Mouse (Mus musculus) heart, embryonic 15.5 days (tissue): Measurements from ENCODE around the gene Cnot1. TPM values are rescaled to one million over a fixed set of nuclear protein-coding genes. Genes with fewer than 3 reads are reported as not detected.
"Not testable (repeated sequence)": the region's sequence is repeated elsewhere in the genome, so short reads cannot be mapped to it uniquely, and the experiment has no call there.

Experiments
- ATAC-seq: fragments of 200-750 bp; cut with Nextera tagmentation; replicated peaks from 2 replicates; pipeline ENCODE4 v1.8.0; 2017; ENCODE audit warnings: low read depth, moderate TSS enrichment; ENCODE audit not compliant: insufficient number of reproducible peaks, insufficient read depth, low FRiP score
- H3K27ac ChIP-seq: fragments of 300-500 bp; sonication (generic); 2 replicates; pipeline ENCODE4 v1.5.1; 2015; ENCODE audit warnings: mild to moderate bottlenecking, inconsistent platforms
- H3K27me3 ChIP-seq: fragments of 300-500 bp; sonication (generic); 2 replicates; pipeline ENCODE4 v1.6.1; 2015; ENCODE audit warnings: inconsistent platforms
- H3K36me3 ChIP-seq: fragments of 300-500 bp; sonication (generic); 2 replicates; pipeline ENCODE4 v1.6.1; 2015; ENCODE audit warnings: mild to moderate bottlenecking, inconsistent platforms
- H3K4me1 ChIP-seq: fragments of 300-500 bp; sonication (generic); replicated peaks from 2 replicates; pipeline ENCODE4 v1.6.1; 2015; ENCODE audit warnings: inconsistent platforms
- H3K4me2 ChIP-seq: fragments of 300-500 bp; sonication (generic); 2 replicates; pipeline ENCODE4 v1.6.1; 2015; ENCODE audit warnings: inconsistent platforms, mild to moderate bottlenecking, moderate library complexity
- H3K4me3 ChIP-seq: fragments of 300-500 bp; sonication (generic); 2 replicates; pipeline ENCODE4 v1.5.1; 2015; ENCODE audit warnings: mild to moderate bottlenecking, inconsistent platforms
- H3K9ac ChIP-seq: fragments of 300-500 bp; sonication (generic); 2 replicates; pipeline ENCODE4 v1.6.1; 2015; ENCODE audit warnings: mild to moderate bottlenecking, inconsistent platforms
- H3K9me3 ChIP-seq: fragments of 300-500 bp; sonication (generic); replicated peaks from 2 replicates; pipeline ENCODE4 v1.6.1; 2016; ENCODE audit warnings: inconsistent platforms
- whole genome bisulfite sequencing: fragments of 180-500 bp; shearing (Covaris S2); methylation state at CpG from one replicate; pipeline ENCODE4 v1.1.7; 2015; ENCODE audit warnings: mixed read lengths; 5-methylcytosine and 5-hydroxymethylcytosine counted together
- polyA plus RNA-seq: library from polyadenylated mRNA; unstranded; fragments of >200 nt; fragmentation: Nextera tagmentation; extraction: Ambion mirVana; gene quantifications from 2 replicates; pipeline ENCODE4 v1.2.1, GENCODE M21; 2015

Cnot1 gene
- polyA plus RNA-seq, 1 experiment from 2014 or later, result 37.2 TPM

DNA sequence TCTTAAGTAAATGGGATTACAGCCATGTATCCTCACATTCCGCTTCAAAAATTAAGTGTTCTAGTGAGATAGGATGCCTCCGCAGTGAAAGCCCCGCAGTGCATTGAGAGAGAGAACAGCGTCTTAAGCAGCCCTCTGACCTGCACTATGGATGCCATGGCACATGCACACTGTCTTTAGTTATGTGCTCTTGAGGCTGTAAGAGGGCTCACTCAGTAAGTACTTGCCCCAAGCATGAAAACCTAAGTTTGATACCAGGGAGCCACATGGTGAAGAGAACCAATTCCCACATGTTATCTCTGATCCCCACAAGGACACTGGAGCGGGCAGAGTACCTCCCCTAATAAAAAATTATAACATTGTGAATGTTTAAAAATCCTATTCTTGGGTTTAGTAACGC is 8.1 kb downstream of the Cnot1 start:
- H3K4me2 ChIP-seq, result no peak overlapping the region
- ATAC-seq, result no peak
- peaks cover 5% of the 10 kb centered on the region; the same call in 1 of the 2 replicates for H3K36me3 ChIP-seq
- H3K9me3 ChIP-seq, result no peaks in the 10 kb centered on the region
- H3K4me1 ChIP-seq, result peaks cover 34% of the 10 kb centered on the region
- no peak overlapping the region for H3K9ac ChIP-seq
- no peak overlapping the region for H3K4me3 ChIP-seq
- 77% methylated on average over 6 of the region's 6 CpGs for WGBS
- H3K27ac ChIP-seq, result 0 out of 2 replicates have a peak overlapping the region, but pooled peaks have one; percentile 3
- no peaks in the 10 kb centered on the region for H3K27me3 ChIP-seq

DNA sequence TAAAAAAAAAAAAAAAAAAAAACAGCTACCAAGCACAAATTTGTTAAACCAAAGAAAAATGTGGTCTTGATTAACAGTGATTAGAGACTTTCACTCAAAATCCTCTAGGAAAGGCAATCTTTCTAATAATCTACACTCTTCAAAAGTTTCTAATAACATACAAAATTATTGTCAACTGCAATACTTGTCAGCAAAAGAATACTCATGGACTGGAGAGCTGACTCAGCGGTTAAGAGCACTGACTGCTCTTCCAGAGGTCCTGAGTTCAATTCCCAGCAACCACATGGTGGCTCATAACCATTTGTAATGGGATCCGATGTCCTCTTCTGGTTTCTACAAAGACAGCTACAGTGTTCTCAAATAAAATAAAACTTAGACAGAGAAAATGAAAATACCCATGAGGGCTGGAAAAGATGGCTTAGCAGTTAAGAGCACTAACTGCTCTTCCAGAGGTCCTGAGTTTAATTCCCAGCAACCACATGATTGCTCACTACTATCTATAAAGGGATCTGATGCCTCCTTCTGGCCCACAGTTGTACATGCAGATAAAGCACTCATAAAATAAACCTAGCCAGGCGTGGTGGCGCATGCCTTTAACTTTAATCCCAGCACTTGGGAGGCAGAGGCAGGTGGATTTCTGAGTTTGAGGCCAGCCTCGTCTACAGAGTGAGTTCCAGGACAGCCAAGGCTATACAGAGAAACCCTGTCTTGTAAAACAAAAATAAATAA is 11.8 kb downstream of the Cnot1 start:
- not testable (repeated sequence) for H3K27ac ChIP-seq, H3K9me3 ChIP-seq, H3K27me3 ChIP-seq, H3K4me2 ChIP-seq, ATAC-seq, H3K36me3 ChIP-seq, H3K9ac ChIP-seq, H3K4me3 ChIP-seq
- 94% methylated on average over 5 of the region's 5 CpGs for WGBS
- peaks cover 18% of the 10 kb centered on the region for H3K4me1 ChIP-seq

DNA sequence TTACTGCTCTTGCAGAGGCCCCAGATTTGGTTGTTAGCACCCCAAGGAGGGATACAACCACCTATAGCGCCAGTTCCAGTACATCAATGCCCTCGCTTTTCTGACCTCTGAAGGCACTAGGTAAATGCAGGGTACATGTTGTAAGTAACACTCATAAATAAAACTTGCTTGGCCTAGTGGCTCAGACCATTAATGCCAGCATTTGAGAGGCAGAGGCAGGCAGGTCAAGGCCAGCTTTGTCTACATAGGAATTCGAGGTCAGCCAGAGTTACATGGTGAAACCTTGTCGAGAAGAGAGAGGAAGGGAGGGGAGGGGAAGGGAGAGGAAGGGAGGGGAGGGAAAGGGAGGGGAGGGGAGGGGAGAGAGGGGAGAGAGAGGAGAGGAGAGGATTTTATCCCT is 21.7 kb downstream of the Cnot1 start:
- Histone ChIP-seq H3K27ac (no peak overlapping the region), H3K4me3 (no peak overlapping the region), H3K27me3 (no peaks in the 10 kb centered on the region), H3K4me2 (no peak overlapping the region), H3K9ac (no peak overlapping the region), H3K36me3 (peaks cover 69% of the 10 kb centered on the region), H3K9me3 (no peaks in the 10 kb centered on the region), H3K4me1 (peaks cover 10% of the 10 kb centered on the region)
- WGBS, result 77% methylated on average over 4 of the region's 4 CpGs
- no peak for ATAC-seq

DNA sequence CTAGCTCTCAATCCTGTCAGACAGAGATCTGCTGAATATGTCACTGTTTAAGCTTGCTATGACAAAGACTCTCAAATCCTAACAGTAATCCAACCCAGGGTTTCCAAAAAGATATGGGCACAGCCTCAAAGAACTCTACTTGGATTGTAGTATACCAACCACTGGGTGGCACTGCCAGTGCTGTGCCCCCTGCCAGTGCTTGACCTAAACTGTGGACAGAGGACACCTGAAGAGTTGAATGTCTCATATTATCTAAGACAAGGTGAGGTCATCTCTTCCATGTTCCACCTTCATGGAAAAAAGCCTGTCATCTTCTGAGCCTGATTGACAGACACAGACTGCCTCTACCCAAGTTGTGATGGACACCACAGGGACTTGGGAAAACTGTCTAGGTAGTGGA is 24.6 kb downstream of the Cnot1 start:
- Histone ChIP-seq H3K4me1 (peaks cover 10% of the 10 kb centered on the region), H3K27ac (no peak overlapping the region), H3K27me3 (no peaks in the 10 kb centered on the region), H3K9me3 (no peaks in the 10 kb centered on the region), H3K9ac (no peak overlapping the region), H3K36me3 (peaks cover 61% of the 10 kb centered on the region), H3K4me3 (no peak overlapping the region), H3K4me2 (no peak overlapping the region)
- no peak for ATAC-seq

DNA sequence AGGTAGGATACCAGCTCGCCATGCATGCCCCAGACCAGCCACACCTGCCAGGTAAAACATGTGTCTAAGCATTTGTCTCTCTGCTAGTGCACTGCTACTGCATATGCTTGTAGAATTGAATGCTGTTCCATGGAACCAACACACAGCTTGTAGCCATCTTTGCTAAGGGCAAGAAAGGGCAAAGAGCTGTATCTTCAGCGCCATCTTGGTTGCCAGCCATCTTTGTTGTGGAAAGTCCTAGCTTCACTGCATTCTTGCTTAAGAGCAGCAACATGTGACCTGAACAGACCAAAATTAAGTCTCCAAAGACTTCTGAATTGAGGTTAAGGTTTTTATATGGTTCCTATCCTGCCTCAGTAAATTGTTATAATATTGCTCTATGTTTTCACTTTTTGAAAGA is 25.5 kb downstream of the Cnot1 start:
- no peaks in the 10 kb centered on the region for H3K9me3 ChIP-seq
- ATAC-seq, result no peak
- H3K36me3 ChIP-seq, result peaks cover 52% of the 10 kb centered on the region
- H3K4me2 ChIP-seq, result no peak overlapping the region
- no peak overlapping the region for H3K27ac ChIP-seq
- peaks cover 10% of the 10 kb centered on the region for H3K4me1 ChIP-seq
- H3K27me3 ChIP-seq, result no peaks in the 10 kb centered on the region
- 98% methylated on average over 2 of the region's 2 CpGs for WGBS
- H3K4me3 ChIP-seq, result no peak overlapping the region
- no peak overlapping the region for H3K9ac ChIP-seq

DNA sequence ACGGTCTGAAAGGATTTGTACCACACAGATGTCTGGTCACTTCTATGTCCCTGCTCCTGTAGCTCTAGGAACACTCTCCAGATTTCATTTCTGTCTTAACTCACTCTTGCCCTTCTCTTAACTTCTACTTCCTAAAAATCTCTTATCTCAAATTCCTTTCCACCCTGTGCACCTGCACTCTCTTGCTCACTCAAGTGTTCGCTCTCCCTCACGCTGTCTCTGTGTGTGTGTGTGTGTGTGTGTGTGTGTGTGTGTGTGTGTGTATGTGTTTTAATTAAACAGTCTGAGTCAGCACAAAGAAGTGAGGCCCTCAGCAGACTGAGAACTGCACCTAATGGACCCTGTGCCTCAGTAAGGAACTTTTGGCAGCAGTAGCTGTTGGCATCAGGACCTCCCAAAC is 26.2 kb downstream of the Cnot1 start:
- Histone ChIP-seq H3K4me3 (no peak overlapping the region), H3K27me3 (no peaks in the 10 kb centered on the region), H3K4me2 (no peak overlapping the region), H3K9me3 (no peaks in the 10 kb centered on the region), H3K36me3 (peaks cover 45% of the 10 kb centered on the region), H3K9ac (no peak overlapping the region), H3K27ac (no peak overlapping the region), H3K4me1 (peaks cover 10% of the 10 kb centered on the region)
- WGBS, result 48% methylated on average over 3 of the region's 3 CpGs
- no peak for ATAC-seq

DNA sequence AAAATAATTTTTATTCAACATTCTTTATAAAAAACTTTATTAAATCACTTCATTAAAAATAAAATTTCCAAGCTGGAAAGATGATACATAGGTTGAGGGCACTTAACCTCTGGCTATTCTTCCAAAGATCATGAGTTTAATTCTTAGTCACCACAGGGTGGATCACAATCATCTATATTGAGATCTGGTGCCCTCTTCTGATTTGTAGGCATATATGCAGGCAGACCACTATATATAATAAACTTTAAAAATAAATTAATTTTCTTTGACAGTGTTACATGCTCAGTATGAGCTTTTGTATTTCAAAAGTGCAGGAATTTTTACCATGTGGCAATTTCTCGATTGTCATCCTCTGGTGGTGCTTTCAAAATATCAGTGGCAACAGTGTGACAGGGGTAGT is 43.1 kb downstream of the Cnot1 start:
- no peak overlapping the region for H3K9ac ChIP-seq
- H3K27me3 ChIP-seq, result no peaks in the 10 kb centered on the region
- no peaks in the 10 kb centered on the region for H3K9me3 ChIP-seq
- H3K4me2 ChIP-seq, result no peak overlapping the region
- H3K27ac ChIP-seq, result no peak overlapping the region
- no peak for ATAC-seq
- 84% methylated on average over 1 of the region's 1 CpGs for WGBS
- H3K4me1 ChIP-seq, result no peaks in the 10 kb centered on the region
- no peak overlapping the region for H3K4me3 ChIP-seq
- peaks cover 88% of the 10 kb centered on the region for H3K36me3 ChIP-seq

DNA sequence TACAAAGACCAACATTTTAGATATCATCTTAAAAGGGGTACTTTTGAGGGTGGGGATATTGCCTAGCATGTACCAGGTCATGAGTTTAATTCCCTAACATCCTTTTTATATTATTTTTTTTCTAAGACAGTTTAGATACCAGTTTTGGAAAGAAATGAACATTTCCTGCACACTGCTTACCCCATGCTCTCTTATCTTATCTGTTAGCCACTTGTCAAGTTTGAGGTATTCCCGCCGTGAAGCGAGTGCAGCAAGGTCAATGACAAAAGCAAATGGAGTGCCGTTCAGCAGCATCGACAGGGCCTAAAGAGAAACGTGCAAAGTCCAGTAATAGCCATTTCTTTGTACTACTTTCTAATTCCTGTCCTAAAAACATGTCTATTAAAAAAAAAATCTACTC is 46.9 kb downstream of the Cnot1 start:
- Histone ChIP-seq H3K9ac (no peak overlapping the region), H3K4me3 (no peak overlapping the region), H3K4me1 (no peaks in the 10 kb centered on the region), H3K27ac (no peak overlapping the region), H3K36me3 (peaks cover 81% of the 10 kb centered on the region), H3K9me3 (no peaks in the 10 kb centered on the region), H3K27me3 (no peaks in the 10 kb centered on the region), H3K4me2 (no peak overlapping the region)
- WGBS, result 18% methylated on average over 6 of the region's 6 CpGs
- no peak for ATAC-seq

DNA sequence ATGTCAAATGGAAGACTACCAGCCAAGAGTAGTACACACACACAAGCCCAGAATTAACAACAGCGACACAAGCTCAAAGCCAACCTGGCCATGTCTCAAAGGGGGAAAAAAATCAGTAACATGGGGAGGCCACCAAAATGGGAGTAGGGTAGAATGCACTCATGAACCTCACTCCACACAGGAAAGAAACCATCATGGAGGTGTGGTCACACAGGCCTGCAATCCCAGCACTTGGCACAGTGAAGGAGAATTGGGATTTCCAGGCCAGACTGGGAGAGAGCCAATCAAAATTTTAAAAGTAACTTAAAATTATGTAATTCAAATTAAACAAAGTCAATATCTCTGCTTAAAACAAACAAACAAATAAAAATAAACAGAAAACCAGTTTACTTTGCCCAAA is 55.3 kb downstream of the Cnot1 start:
- ATAC-seq, result no peak
- WGBS, result 100% methylated on average over 1 of the region's 1 CpGs
- Histone ChIP-seq H3K4me2 (no peak overlapping the region), H3K27me3 (no peaks in the 10 kb centered on the region), H3K4me1 (no peaks in the 10 kb centered on the region), H3K36me3 (peaks cover 84% of the 10 kb centered on the region), H3K9me3 (no peaks in the 10 kb centered on the region), H3K27ac (no peak overlapping the region), H3K4me3 (no peak overlapping the region), H3K9ac (no peak overlapping the region)

DNA sequence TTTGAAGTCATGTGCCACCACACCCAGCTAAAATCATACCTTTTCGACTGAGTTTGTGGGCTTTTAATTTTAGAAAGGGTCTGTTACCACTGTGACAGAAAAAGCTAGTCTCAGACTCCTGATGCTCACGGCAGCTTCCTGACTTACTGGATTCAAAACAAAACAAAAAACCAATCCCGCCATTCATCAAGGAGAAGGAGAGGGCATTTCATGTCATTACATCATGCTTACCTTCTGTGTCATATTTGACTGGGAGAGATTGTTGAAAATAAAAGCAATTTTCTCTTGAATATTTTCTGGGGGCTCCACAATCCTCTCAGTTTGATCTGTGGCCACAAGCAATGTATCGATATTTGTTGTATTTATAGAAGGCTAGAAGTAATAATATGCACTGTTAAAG is 59.2 kb downstream of the Cnot1 start:
- no peak overlapping the region for H3K4me3 ChIP-seq
- peaks cover 92% of the 10 kb centered on the region for H3K36me3 ChIP-seq
- H3K9ac ChIP-seq, result no peak overlapping the region
- WGBS, result 89% methylated on average over 4 of the region's 4 CpGs
- no peaks in the 10 kb centered on the region for H3K4me1 ChIP-seq
- no peaks in the 10 kb centered on the region for H3K9me3 ChIP-seq
- no peak overlapping the region for H3K4me2 ChIP-seq
- ATAC-seq, result no peak
- H3K27ac ChIP-seq, result no peak overlapping the region
- no peaks in the 10 kb centered on the region for H3K27me3 ChIP-seq

DNA sequence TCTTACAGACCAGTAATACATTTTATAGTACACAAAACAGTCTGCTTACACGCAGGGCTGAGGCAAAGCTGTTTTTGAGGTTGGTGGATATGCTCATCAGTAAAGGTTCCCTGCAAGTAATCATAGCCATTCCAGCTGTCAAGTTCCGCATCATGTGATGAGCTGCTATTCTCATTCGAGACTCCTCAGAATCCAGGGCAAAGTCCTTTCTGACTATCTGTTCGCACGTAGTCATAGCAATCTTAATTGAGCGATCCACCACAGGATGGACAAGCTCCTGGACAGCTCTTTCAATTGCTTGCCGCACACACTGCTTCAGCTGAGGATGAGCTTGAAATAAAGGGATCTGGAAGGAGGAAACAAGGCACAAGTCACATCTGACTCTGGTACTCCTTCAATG is 65.5 kb downstream of the Cnot1 start:
- no peak for ATAC-seq

DNA sequence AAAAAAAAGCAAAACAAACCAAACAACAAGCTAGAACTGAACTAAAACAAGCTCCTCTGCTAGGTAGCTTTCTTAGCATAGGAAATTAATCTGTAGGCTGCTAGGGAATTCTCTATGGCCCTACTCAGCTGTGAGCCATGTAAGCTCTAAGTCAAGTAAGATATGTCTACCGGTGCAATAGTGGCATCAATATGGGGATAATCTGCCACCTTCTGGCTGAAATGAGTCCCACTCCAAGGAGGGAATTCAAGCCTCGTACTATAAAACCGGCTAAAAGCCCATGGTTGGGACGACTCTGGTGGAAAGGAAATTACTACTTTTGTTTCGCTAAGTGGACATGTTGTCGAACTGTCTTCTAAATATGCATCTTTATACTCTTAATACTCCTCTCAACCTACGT is 68.7 kb downstream of the Cnot1 start:
- no peak for ATAC-seq
- 71% methylated on average over 7 of the region's 7 CpGs for WGBS

More for the DNA sequence above, 65.5 kb downstream of the Cnot1 start:
- Histone ChIP-seq H3K36me3 (peaks cover 91% of the 10 kb centered on the region), H3K9ac (no peak overlapping the region), H3K9me3 (no peaks in the 10 kb centered on the region), H3K27me3 (no peaks in the 10 kb centered on the region), H3K4me3 (no peak overlapping the region), H3K4me2 (no peak overlapping the region), H3K4me1 (no peaks in the 10 kb centered on the region), H3K27ac (no peak overlapping the region)
- WGBS, result 83% methylated on average over 7 of the region's 7 CpGs

More for the DNA sequence above, 68.7 kb downstream of the Cnot1 start:
- H3K36me3 ChIP-seq, result peaks cover 84% of the 10 kb centered on the region
- no peaks in the 10 kb centered on the region for H3K9me3 ChIP-seq
- no peak overlapping the region for H3K27ac ChIP-seq
- no peak overlapping the region for H3K4me2 ChIP-seq
- H3K4me3 ChIP-seq, result no peak overlapping the region
- H3K4me1 ChIP-seq, result no peaks in the 10 kb centered on the region
- no peaks in the 10 kb centered on the region for H3K27me3 ChIP-seq
- H3K9ac ChIP-seq, result no peak overlapping the region
